In genomic region chr4:62699191-62699812, GRCm38 (mm10) we compare ENCODE assay signal across 8 mouse cellular contexts.
DNase-seq lines count a peak whose midpoint lies in the region; ATAC-seq lines count a peak whose summit lies in the region.

No protein-coding gene starts in this region.

- DNase-seq in WW6 (ENCODE audit: low read depth, low spot score) = peak; percentile 61
- DNase-seq in cerebellum, postnatal 14 days = peak; percentile 97 to 98
- DNase-seq in frontal cortex, postnatal 25 days (ENCODE audit: low spot score in 2 of 2) = peak; percentile 75 to 84
- DNase-seq in layer of hippocampus, postnatal 14 days (ENCODE audit: low spot score in 2 of 2) = peak; percentile 87 to 94
- DNase-seq in ovary, postnatal 14 days (ENCODE audit: low spot score) = peak; percentile 90
- peak; percentile 72 for DNase-seq in urinary bladder, postnatal 25 days (ENCODE audit: low spot score)

- H3K4me1 ChIP-seq in hindbrain, embryonic 12.5 days = peaks cover 42% of the 10 kb centered on the region
- peaks cover 40% of the 10 kb centered on the region for H3K4me1 ChIP-seq in lung, embryonic 16.5 days (replicated peaks; ENCODE audit: control insufficient read depth, insufficient read depth, low read length)

- H3K4me3 ChIP-seq in hindbrain, embryonic 12.5 days = peak overlapping the region; percentile 29
- H3K4me3 ChIP-seq in lung, embryonic 16.5 days (ENCODE audit: low read length) = peak overlapping the region; percentile 49

- no peaks in the 10 kb centered on the region for H3K9me3 ChIP-seq in hindbrain, embryonic 12.5 days (replicated peaks)
- H3K9me3 ChIP-seq in lung, embryonic 16.5 days (ENCODE audit: control insufficient read depth, low read length) = no peaks in the 10 kb centered on the region

- peaks cover 43% of the 10 kb centered on the region for H3K36me3 ChIP-seq in hindbrain, embryonic 12.5 days
- peaks cover 25% of the 10 kb centered on the region for H3K36me3 ChIP-seq in lung, embryonic 16.5 days (ENCODE audit: control insufficient read depth, insufficient read depth, low read length)

- ATAC-seq in hindbrain, embryonic 12.5 days (ENCODE audit: low FRiP score) = peak; percentile 87
- ATAC-seq in lung, embryonic 16.5 days (ENCODE audit: low read depth) = peak; percentile 93

- WGBS in hindbrain, embryonic 12.5 days = 1% methylated on average over 10 of the region's 10 CpGs
- WGBS in lung, embryonic 16.5 days = under 1% methylated on average over 10 of the region's 10 CpGs

- H3K27me3 ChIP-seq in hindbrain, embryonic 12.5 days = no peaks in the 10 kb centered on the region
- H3K27me3 ChIP-seq in lung, embryonic 16.5 days (ENCODE audit: control insufficient read depth, insufficient read depth, low read depth, low read length) = no peaks in the 10 kb centered on the region

- peak overlapping the region; percentile 67 for H3K27ac ChIP-seq in hindbrain, embryonic 12.5 days
- peak overlapping the region; percentile 68 for H3K27ac ChIP-seq in lung, embryonic 16.5 days (ENCODE audit: low read length)

- H3K4me2 ChIP-seq in hindbrain, embryonic 12.5 days (replicated peaks) = peak overlapping the region; percentile 43
- H3K4me2 ChIP-seq in lung, embryonic 16.5 days (ENCODE audit: low read depth, low read length) = peak overlapping the region; percentile 64

- H3K9ac ChIP-seq in hindbrain, embryonic 12.5 days = peak overlapping the region; percentile 49; the same call in 1 of the 2 replicates
- peak overlapping the region; percentile 63 for H3K9ac ChIP-seq in lung, embryonic 16.5 days (ENCODE audit: low read length)

Comparison
In these comparisons a context has a peak if more than half of its experiments do, and no peak if none do; other contexts are left out.
1. Peak in every context shown above with its lines: DNase-seq, ATAC-seq, H3K4me3 ChIP-seq and H3K27ac ChIP-seq.